Mouse (Mus musculus): Measurements from ENCODE around the gene Pnpla3. TPM values are rescaled to one million over a fixed set of nuclear protein-coding genes. Genes with fewer than 3 reads are reported as not detected.

Gene Pnpla3
- polyA plus RNA-seq, 1 experiment from 2014 or later = 0.30 TPM

DNA sequence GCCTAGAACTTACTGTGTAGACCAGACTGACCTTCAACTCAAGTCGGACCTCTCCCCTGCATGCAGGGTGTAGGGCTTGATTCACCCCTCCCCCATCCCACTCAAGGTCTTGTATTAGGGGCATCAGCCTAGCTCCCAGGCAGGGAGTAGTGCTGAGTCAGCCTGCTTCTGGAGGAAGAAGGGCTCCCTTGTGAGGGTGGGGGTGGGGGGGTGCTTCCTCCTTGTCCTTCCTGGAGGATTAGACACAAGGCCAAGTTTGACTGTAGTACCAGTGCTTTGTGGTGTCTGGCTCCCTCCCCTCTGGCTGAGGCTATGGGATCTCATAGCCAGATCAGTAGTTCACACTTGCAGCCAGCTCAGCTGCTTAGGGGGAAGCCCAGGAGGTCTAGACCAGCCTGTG lies 16.3 kb downstream of the Pnpla3 start:
- Histone ChIP-seq H3K9me3 (no peaks in the 10 kb centered on the region), H3K4me1 (0 out of 2 replicates have a peak, but pooled peaks cover 6% of the 10 kb centered on the region), H3K4me3 (no peak overlapping the region), H3K27ac (no peak overlapping the region), H3K27me3 (peaks cover 4% of the 10 kb centered on the region; the same call in 1 of the 2 replicates), H3K36me3 (no peaks in the 10 kb centered on the region), H3K4me2 (no peak overlapping the region), H3K9ac (no peak overlapping the region)
- 29% methylated on average over 1 of the region's 1 CpGs for WGBS
- peak; percentile 29; the same call in 1 of the 2 replicates for ATAC-seq (ENCODE audit: borderline replicate concordance, extremely low read depth, low FRiP score, low TSS enrichment)

- Histone ChIP-seq H3K36me3 (no peaks in the 10 kb centered on the region), H3K4me1 (0 out of 2 replicates have a peak, but pooled peaks cover 6% of the 10 kb centered on the region), H3K4me3 (no peak overlapping the region), H3K27ac (no peak overlapping the region), H3K27me3 (peaks cover 4% of the 10 kb centered on the region; the same call in 1 of the 2 replicates), H3K9ac (no peak overlapping the region), H3K4me2 (no peak overlapping the region), H3K9me3 (no peaks in the 10 kb centered on the region)
- WGBS = 51% methylated on average over 4 of the region's 4 CpGs
- ATAC-seq (ENCODE audit: borderline replicate concordance, extremely low read depth, low FRiP score, low TSS enrichment) = no peak
Observed at GRCm38 (mm10) chr15:84186196-84186595, 18.6 kb downstream of the Pnpla3 start.

- Histone ChIP-seq H3K4me1 (peaks cover 14% of the 10 kb centered on the region; the same call in 1 of the 2 replicates), H3K9ac (no peak overlapping the region), H3K4me3 (no peak overlapping the region), H3K27me3 (no peaks in the 10 kb centered on the region), H3K4me2 (no peak overlapping the region), H3K27ac (no peak overlapping the region), H3K36me3 (no peaks in the 10 kb centered on the region), H3K9me3 (no peaks in the 10 kb centered on the region)
- 51% methylated on average over 2 of the region's 2 CpGs for WGBS
- no peak for ATAC-seq (ENCODE audit: borderline replicate concordance, extremely low read depth, low FRiP score, low TSS enrichment)
Observed at GRCm38 (mm10) chr15:84188887-84189530, 21.4 kb downstream of the Pnpla3 start.

DNA sequence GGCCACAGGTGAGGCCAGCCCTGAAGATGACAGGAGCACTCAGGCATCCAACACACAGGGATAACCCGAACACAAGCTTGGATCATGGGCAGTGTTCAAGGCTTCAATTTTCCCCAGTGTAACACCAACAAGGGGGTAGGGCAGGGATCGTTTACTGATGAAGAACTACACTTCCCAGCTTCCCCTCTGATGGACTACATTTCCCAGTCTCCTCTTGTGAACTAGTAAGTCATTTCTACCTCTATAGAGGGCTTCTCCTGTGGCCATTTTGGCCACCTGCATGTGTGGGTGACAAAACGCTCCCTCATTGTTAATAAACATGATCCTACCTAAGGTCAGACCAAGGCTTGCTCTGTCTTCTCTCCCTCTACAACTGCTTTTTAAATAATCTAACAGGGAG lies 22.2 kb downstream of the Pnpla3 start:
- Histone ChIP-seq H3K4me1 (peaks cover 12% of the 10 kb centered on the region; the same call in 1 of the 2 replicates), H3K36me3 (no peaks in the 10 kb centered on the region), H3K27ac (no peak overlapping the region), H3K27me3 (no peaks in the 10 kb centered on the region), H3K9me3 (no peaks in the 10 kb centered on the region), H3K4me3 (no peak overlapping the region), H3K9ac (no peak overlapping the region), H3K4me2 (no peak overlapping the region)
- WGBS = 35% methylated on average over 3 of the region's 3 CpGs
- no peak for ATAC-seq (ENCODE audit: borderline replicate concordance, extremely low read depth, low FRiP score, low TSS enrichment)

- H3K4me3 ChIP-seq = peak overlapping the region; percentile 83
- H3K36me3 ChIP-seq = peaks cover 11% of the 10 kb centered on the region
- 3% methylated on average over 9 of the region's 9 CpGs for WGBS
- H3K27me3 ChIP-seq = no peaks in the 10 kb centered on the region
- H3K9me3 ChIP-seq = no peaks in the 10 kb centered on the region
- ATAC-seq (ENCODE audit: borderline replicate concordance, extremely low read depth, low FRiP score, low TSS enrichment) = peak; percentile 21; the same call in 1 of the 2 replicates
- peak overlapping the region; percentile 74 for H3K9ac ChIP-seq
- peak overlapping the region; percentile 68 for H3K4me2 ChIP-seq
- H3K27ac ChIP-seq = peak overlapping the region; percentile 88; the same call in 1 of the 2 replicates
- H3K4me1 ChIP-seq = peaks cover 12% of the 10 kb centered on the region; the same call in 1 of the 2 replicates
Observed at GRCm38 (mm10) chr15:84191724-84192057, 24.1 kb downstream of the Pnpla3 start.

GRCm38 (mm10) chr15:84192058-84192791 lies 24.6 kb downstream of the Pnpla3 start, which contains the start of gene Samm50:
Samm50 (plus strand) TSS chr15:84192241.
- peak within 1 kb of the TSS; percentile 68 for H3K4me2 ChIP-seq
- H3K9ac ChIP-seq = peak within 1 kb of the TSS; percentile 74
- no peaks in the 10 kb centered on the region for H3K27me3 ChIP-seq
- peaks cover 16% of the 10 kb centered on the region for H3K36me3 ChIP-seq
- peaks cover 12% of the 10 kb centered on the region; the same call in 1 of the 2 replicates for H3K4me1 ChIP-seq
- peak within 1 kb of the TSS; percentile 88 for H3K27ac ChIP-seq
- ATAC-seq (ENCODE audit: borderline replicate concordance, extremely low read depth, low FRiP score, low TSS enrichment) = peak; percentile 98
- H3K9me3 ChIP-seq = no peaks in the 10 kb centered on the region
- peak within 1 kb of the TSS; percentile 83 for H3K4me3 ChIP-seq
- whole genome bisulfite sequencing = 4% methylated on average over 48 of the region's 48 CpGs

- Histone ChIP-seq H3K4me1 (peaks cover 7% of the 10 kb centered on the region; the same call in 1 of the 2 replicates), H3K9ac (no peak overlapping the region), H3K4me2 (no peak overlapping the region), H3K27me3 (no peaks in the 10 kb centered on the region), H3K4me3 (no peak overlapping the region), H3K36me3 (peaks cover 60% of the 10 kb centered on the region), H3K27ac (no peak overlapping the region), H3K9me3 (no peaks in the 10 kb centered on the region)
- no peak for ATAC-seq (ENCODE audit: borderline replicate concordance, extremely low read depth, low FRiP score, low TSS enrichment)
- WGBS = 75% methylated on average over 8 of the region's 8 CpGs
Observed at GRCm38 (mm10) chr15:84196486-84197165, 29.0 kb downstream of the Pnpla3 start.

- no peaks in the 10 kb centered on the region for H3K9me3 ChIP-seq
- no peaks in the 10 kb centered on the region; the same call in 1 of the 2 replicates for H3K4me1 ChIP-seq
- no peak overlapping the region for H3K4me2 ChIP-seq
- no peak overlapping the region for H3K9ac ChIP-seq
- H3K27ac ChIP-seq = no peak overlapping the region
- H3K27me3 ChIP-seq = no peaks in the 10 kb centered on the region
- H3K4me3 ChIP-seq = no peak overlapping the region
- H3K36me3 ChIP-seq = peaks cover 80% of the 10 kb centered on the region
- WGBS = 96% methylated on average over 4 of the region's 4 CpGs
- no peak for ATAC-seq (ENCODE audit: borderline replicate concordance, extremely low read depth, low FRiP score, low TSS enrichment)
Observed at GRCm38 (mm10) chr15:84207327-84207726, 39.7 kb downstream of the Pnpla3 start.

DNA sequence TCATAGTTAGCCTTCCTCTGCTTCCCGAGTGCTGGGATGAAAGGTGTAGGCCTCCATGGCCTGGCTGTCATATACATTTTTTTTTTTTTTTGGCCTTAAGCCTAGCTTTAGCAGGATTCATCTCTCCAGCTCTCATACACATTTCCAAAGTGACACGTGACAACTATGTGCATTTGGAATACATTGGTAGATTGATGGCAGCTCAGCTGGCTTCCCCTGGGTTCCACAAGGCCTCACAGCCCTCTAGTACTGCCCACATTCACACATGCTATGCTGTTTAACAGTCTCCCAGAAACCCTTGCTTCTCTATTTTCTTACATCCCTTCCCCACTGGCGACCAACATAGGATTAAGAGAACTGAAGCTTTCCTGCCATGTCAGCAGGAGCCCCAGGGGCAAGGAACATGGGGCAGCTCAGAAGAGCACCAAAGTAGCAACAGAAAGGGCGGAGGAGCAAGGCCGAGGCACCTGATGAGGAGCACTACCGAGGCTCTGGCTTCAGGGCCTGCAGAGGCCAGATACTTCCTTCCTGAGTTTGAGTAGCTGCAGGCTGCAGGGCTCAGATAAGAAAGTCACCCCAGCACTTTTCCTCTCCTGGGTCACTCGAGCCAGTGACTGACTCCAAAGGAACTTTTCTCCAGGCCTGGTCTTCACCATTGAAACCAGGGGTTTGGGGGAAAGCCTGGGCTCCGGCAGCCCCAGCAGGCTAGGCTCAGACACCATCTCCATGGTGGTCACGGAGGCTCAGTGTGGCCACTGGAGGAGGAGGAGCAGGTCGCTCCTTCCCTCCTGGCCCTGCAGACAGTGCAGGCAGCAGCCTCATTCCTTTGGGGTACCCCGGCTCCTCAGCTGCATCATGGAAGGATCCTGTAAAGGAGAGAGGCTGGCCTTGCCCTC lies 42.1 kb downstream of the Pnpla3 start:
- Histone ChIP-seq H3K9ac (no peak overlapping the region), H3K27me3 (no peaks in the 10 kb centered on the region), H3K36me3 (peaks cover 68% of the 10 kb centered on the region), H3K27ac (peak overlapping the region; percentile 44), H3K4me2 (no peak overlapping the region), H3K4me1 (no peaks in the 10 kb centered on the region; the same call in 1 of the 2 replicates), H3K9me3 (no peaks in the 10 kb centered on the region), H3K4me3 (no peak overlapping the region)
- WGBS = 73% methylated on average over 11 of the region's 11 CpGs
- ATAC-seq (ENCODE audit: borderline replicate concordance, extremely low read depth, low FRiP score, low TSS enrichment) = no peak

DNA sequence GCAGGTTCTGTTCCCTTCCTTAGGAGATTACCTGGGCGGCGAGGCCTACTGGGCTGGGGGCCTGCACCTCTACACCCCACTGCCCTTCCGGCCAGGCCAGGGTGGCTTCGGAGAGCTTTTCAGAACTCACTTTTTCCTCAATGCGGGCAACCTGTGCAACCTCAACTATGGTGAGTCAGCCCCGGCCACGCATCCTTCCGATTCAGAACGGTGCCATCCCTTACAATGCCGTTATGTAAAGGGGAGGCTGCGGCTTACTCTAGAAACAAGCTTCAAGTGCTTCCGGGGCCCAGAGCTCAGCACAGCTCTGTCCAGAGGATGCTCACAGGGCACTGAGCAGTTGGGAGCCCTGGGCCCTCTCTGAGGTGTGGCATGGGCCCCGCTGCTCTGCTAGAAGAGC lies 42.8 kb downstream of the Pnpla3 start:
- Histone ChIP-seq H3K4me2 (no peak overlapping the region), H3K4me1 (no peaks in the 10 kb centered on the region; the same call in 1 of the 2 replicates), H3K27ac (no peak overlapping the region), H3K9me3 (no peaks in the 10 kb centered on the region), H3K4me3 (no peak overlapping the region), H3K9ac (no peak overlapping the region), H3K36me3 (peaks cover 68% of the 10 kb centered on the region), H3K27me3 (no peaks in the 10 kb centered on the region)
- ATAC-seq (ENCODE audit: borderline replicate concordance, extremely low read depth, low FRiP score, low TSS enrichment) = no peak
- WGBS = 91% methylated on average over 13 of the region's 13 CpGs

GRCm38 (mm10) chr15:84210941-84211340 lies 43.3 kb downstream of the Pnpla3 start:
- H3K36me3 ChIP-seq = peaks cover 63% of the 10 kb centered on the region
- no peak overlapping the region for H3K9ac ChIP-seq

More at GRCm38 (mm10) chr15:84210941-84211340, 43.3 kb downstream of the Pnpla3 start:
- no peaks in the 10 kb centered on the region for H3K9me3 ChIP-seq
- H3K4me1 ChIP-seq = no peaks in the 10 kb centered on the region; the same call in 1 of the 2 replicates
- no peak overlapping the region for H3K4me3 ChIP-seq
- 86% methylated on average over 13 of the region's 13 CpGs for WGBS
- no peak for ATAC-seq (ENCODE audit: borderline replicate concordance, extremely low read depth, low FRiP score, low TSS enrichment)
- H3K27me3 ChIP-seq = no peaks in the 10 kb centered on the region
- no peak overlapping the region for H3K4me2 ChIP-seq
- no peak overlapping the region for H3K27ac ChIP-seq

Data from lung, embryonic 15.5 days (tissue).